7 mouse cellular contexts compared by ENCODE assay signal in the genomic region with DNA sequence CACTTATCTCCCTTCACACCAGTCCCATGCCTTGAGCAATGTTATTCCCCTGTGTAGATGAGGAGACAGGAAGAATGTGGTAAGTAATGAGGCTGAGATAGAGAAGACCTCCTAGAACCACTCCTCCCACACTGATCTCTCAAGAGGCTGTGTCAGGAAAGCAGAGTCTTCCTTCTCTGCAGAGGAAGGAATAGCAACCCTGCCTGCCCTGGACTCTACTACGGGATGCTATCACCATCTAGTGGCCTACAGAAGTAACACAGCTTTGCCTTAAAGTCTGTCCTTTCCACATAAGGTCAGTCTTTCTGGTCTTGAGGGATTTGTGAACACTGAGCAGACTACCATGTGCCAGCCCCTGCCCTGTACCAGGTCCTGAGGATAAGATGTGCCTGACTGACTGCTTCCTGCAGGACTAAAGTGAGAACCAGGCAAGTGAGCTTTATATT. TPM values are rescaled to one million over a fixed set of nuclear protein-coding genes. Genes with fewer than 3 reads are reported as not detected.
DNase-seq lines count a peak whose midpoint lies in the region; ATAC-seq and TF ChIP-seq lines count a peak whose summit lies in the region.

No protein-coding gene starts in this region.

- peak; percentile 65 for ATAC-seq in activated CD4-positive, CD25-positive, alpha-beta regulatory T cell, adult 4 months
- peak; percentile 91 for ATAC-seq in hindbrain, postnatal 0 days

- no peak overlapping the region for H3K9ac ChIP-seq in hindbrain, postnatal 0 days (replicated peaks; ENCODE audit: low read length)

- TF ChIP-seq CTCF in hindbrain, postnatal 0 days (IDR thresholded peaks at IDR 0.05; ENCODE audit: low read depth): peak; percentile 100

- H3K9me3 ChIP-seq in hindbrain, postnatal 0 days (ENCODE audit: low read length): no peaks in the 10 kb centered on the region

- no peak overlapping the region for H3K4me3 ChIP-seq in hindbrain, postnatal 0 days (ENCODE audit: low read length)

- no peaks in the 10 kb centered on the region for H3K4me1 ChIP-seq in hindbrain, postnatal 0 days (ENCODE audit: insufficient read depth, low read length)

- H3K36me3 ChIP-seq in hindbrain, postnatal 0 days (ENCODE audit: insufficient read depth, low read length): no peaks in the 10 kb centered on the region

- H3K27ac ChIP-seq in hindbrain, postnatal 0 days: no peak overlapping the region

- peak; percentile 54 to 76 for DNase-seq in cerebellum, postnatal 36 days
- peak; percentile 66 to 84 for DNase-seq in frontal cortex, postnatal 36 days (ENCODE audit: low spot score in 2 of 2)
- DNase-seq in hindbrain, postnatal 0 days (ENCODE audit: low spot score): peak; percentile 86
- DNase-seq in left cerebral cortex, adult 11 months (ENCODE audit: low spot score): peak; percentile 55
- DNase-seq in lung, postnatal 25 days (ENCODE audit: low spot score): peak; percentile 66
- DNase-seq in retina, adult 2 months (ENCODE audit: low read depth, low spot score): peak; percentile 32

- 5% methylated on average over 1 of the region's 1 CpGs for WGBS in hindbrain, postnatal 0 days

- H3K27me3 ChIP-seq in hindbrain, postnatal 0 days (ENCODE audit: insufficient read depth, low read length): no peaks in the 10 kb centered on the region

- H3K4me2 ChIP-seq in hindbrain, postnatal 0 days (ENCODE audit: low read depth, low read length): no peak overlapping the region

RNA-seq across cellular contexts. Expression of gene Tmem218, which starts 21.9 kb away (rescaled TPM):
- polyA plus RNA-seq in activated CD4-positive, CD25-positive, alpha-beta regulatory T cell, adult 4 months (2017; shearing (Covaris generic)): 1 to 10 TPM; 3.1 to 3.2 TPM
- 6.0 and 6.3 TPM in 2 replicates for total RNA-seq in hindbrain, postnatal 0 days (2014; rRNA removed)
- 11.4 and 13.3 TPM in 2 replicates for polyA plus RNA-seq in hindbrain, postnatal 0 days (2015; fragmentation: Nextera tagmentation; extraction: Ambion mirVana)

RNA-seq across cellular contexts. Expression of gene Slc37a2, which starts 25.6 kb away (rescaled TPM):
- 1 to 10 TPM; 1.4 to 1.7 TPM for polyA plus RNA-seq in activated CD4-positive, CD25-positive, alpha-beta regulatory T cell, adult 4 months (2017; shearing (Covaris generic))
- 2.6 and 4.7 TPM in 2 replicates for total RNA-seq in hindbrain, postnatal 0 days (2014; rRNA removed)
- 2.4 and 3.4 TPM in 2 replicates for polyA plus RNA-seq in hindbrain, postnatal 0 days (2015; fragmentation: Nextera tagmentation; extraction: Ambion mirVana)

Comparison
In these comparisons a context has a peak if more than half of its experiments do, and no peak if none do; other contexts are left out.
1. DNase-seq: peak in every context shown above with its lines; median percentile 86 in hindbrain, postnatal 0 days; 75 in frontal cortex, postnatal 36 days; 66 in lung, postnatal 25 days; 65 in cerebellum, postnatal 36 days; 55 in left cerebral cortex, adult 11 months; 32 in retina, adult 2 months.